Mouse (Mus musculus) lung, postnatal 0 days (tissue): ENCODE measurements at regions not wholly inside any gene's neighbourhood (a gene's known extent, or its start where the extent isn't known, plus 50 kb on each side); places are given as distances from the start of the nearest gene placed in this dataset.

Source experiments
- CTCF ChIP-seq: IDR thresholded peaks from 2 replicates; pipeline ENCODE4 v1.5.1; 2016; ENCODE audit warnings: antibody characterized with exemption, mild to moderate bottlenecking
- EP300 ChIP-seq: IDR thresholded peaks from 2 replicates; pipeline ENCODE4 v1.6.1; 2016; ENCODE audit warnings: antibody characterized with exemption, mild to moderate bottlenecking, control low read depth

GRCm38 (mm10) chr6:31830610-31831009, 219.4 kb upstream of the 1700012A03Rik start:
- TF ChIP-seq CTCF, result no peak
- no peak for TF ChIP-seq EP300
